Mouse (Mus musculus) subcutaneous adipose tissue, adult 2 months (tissue): ENCODE measurements around the gene Actn2. TPM values are rescaled to one million over a fixed set of nuclear protein-coding genes. Genes with fewer than 3 reads are reported as not detected.

Experiments
- polyA plus RNA-seq: library from polyadenylated mRNA; depleted of rRNA; stranded (reverse); fragments of >200 nt; gene quantifications from 2 replicates; pipeline ENCODE4 v1.2.3, GENCODE M21; 2012; ENCODE audit warnings: low replicate concordance; rRNA removed

Actn2 gene
- polyA plus RNA-seq = 1.8 TPM in 1 of 2 replicates, not detected in the other

GRCm38 (mm10) chr13:12340183-12340975 is at the start of gene Actn2:
TSS of gene Actn2 (minus strand) at chr13:12340760.

GRCm38 (mm10) chr13:12257391-12258380 is 82.9 kb downstream of the Actn2 start, which contains the start of gene Mtr:
TSS of gene Mtr (minus strand) at chr13:12258113.

Other genes with a start within 250 kb of the Actn2 start
- gene Ryr2, start 233.8 kb downstream of the Actn2 start, polyA plus RNA-seq = 0.20 and 0.50 TPM in 2 replicates
- 6.5 and 11.7 TPM in 2 replicates for gene Mtr, start 82.6 kb downstream of the Actn2 start, polyA plus RNA-seq
- 13.8 and 67.4 TPM in 2 replicates for gene Heatr1, start 54.3 kb upstream of the Actn2 start, polyA plus RNA-seq
- gene Lgals8, start 124.2 kb upstream of the Actn2 start, polyA plus RNA-seq = 45.4 and 47.7 TPM in 2 replicates
- gene Edaradd, start 179.7 kb upstream of the Actn2 start, polyA plus RNA-seq = 0.13 and 0.41 TPM in 2 replicates
- 1.9 and 2.1 TPM in 2 replicates for gene Ero1lb, start 225.1 kb upstream of the Actn2 start, polyA plus RNA-seq